Mouse (Mus musculus) heart, adult 8-10 months (tissue): ENCODE measurements around the gene Npcd. TPM values are rescaled to one million over a fixed set of nuclear protein-coding genes. Genes with fewer than 3 reads are reported as not detected.

ENCODE experiments used
- DNase-seq: peaks from one replicate; pipeline ENCODE4 v3.0.0; 2022; ENCODE audit warnings: low spot score
- total RNA-seq, 4 experiments: library from RNA; stranded (reverse); gene quantifications; 2 replicates each; pipeline ENCODE4 v1.2.4; 2022

Gene Npcd
- total RNA-seq, 4 experiments from 2014 or later, result 0.33 to 0.69 (median 0.47) TPM; not detected in 1

GRCm38 (mm10) chr15:79803533-79804351 is 30.3 kb downstream of the Npcd start:
- DNase-seq, result no peak

- DNase-seq, result no peak
Measured at GRCm38 (mm10) chr15:79802304-79802703, 31.7 kb downstream of the Npcd start.

GRCm38 (mm10) chr15:79801646-79802045 is 32.4 kb downstream of the Npcd start:
- no peak for DNase-seq

GRCm38 (mm10) chr15:79800701-79801100 is 33.3 kb downstream of the Npcd start:
- DNase-seq, result no peak

- no peak for DNase-seq
Measured at GRCm38 (mm10) chr15:79798591-79798990, 35.4 kb downstream of the Npcd start.

- no peak for DNase-seq
Measured at GRCm38 (mm10) chr15:79797680-79798079, 36.4 kb downstream of the Npcd start.

- no peak for DNase-seq
Measured at GRCm38 (mm10) chr15:79797096-79797495, 36.9 kb downstream of the Npcd start.

- DNase-seq, result no peak
Measured at GRCm38 (mm10) chr15:79796256-79796655, 37.8 kb downstream of the Npcd start.

GRCm38 (mm10) chr15:79794173-79794572 is 39.9 kb downstream of the Npcd start:
- no peak for DNase-seq

GRCm38 (mm10) chr15:79793076-79793475 is 41.0 kb downstream of the Npcd start:
- DNase-seq, result no peak

GRCm38 (mm10) chr15:79792455-79792854 is 41.6 kb downstream of the Npcd start:
- no peak for DNase-seq

GRCm38 (mm10) chr15:79791502-79791901 is 42.5 kb downstream of the Npcd start:
- no peak for DNase-seq

GRCm38 (mm10) chr15:79790905-79791304 is 43.1 kb downstream of the Npcd start:
- no peak for DNase-seq

- DNase-seq, result no peak
Measured at GRCm38 (mm10) chr15:79790111-79790510, 43.9 kb downstream of the Npcd start.

- DNase-seq, result no peak
Measured at GRCm38 (mm10) chr15:79787815-79788214, 46.2 kb downstream of the Npcd start.

- no peak for DNase-seq
Measured at GRCm38 (mm10) chr15:79785056-79785455, 49.0 kb downstream of the Npcd start.

- no peak for DNase-seq
Measured at GRCm38 (mm10) chr15:79777749-79778148, 56.3 kb downstream of the Npcd start, which contains the start of gene Dnal4. Gene Dnal4, minus strand, starts transcription at chr15:79777849.

GRCm38 (mm10) chr15:79775662-79776061 is 58.4 kb downstream of the Npcd start:
- DNase-seq, result no peak

GRCm38 (mm10) chr15:79774117-79775027 is 59.7 kb downstream of the Npcd start:
- peak; percentile 100 for DNase-seq

- DNase-seq, result no peak
Measured at GRCm38 (mm10) chr15:79770629-79771240, 63.3 kb downstream of the Npcd start.

- no peak for DNase-seq
Measured at GRCm38 (mm10) chr15:79768302-79768701, 65.7 kb downstream of the Npcd start.
